Mouse (Mus musculus): ENCODE results near the gene Parm1. TPM values are rescaled to one million over a fixed set of nuclear protein-coding genes. Genes with fewer than 3 reads are reported as not detected.
A peak's percentile ranks its signal among the peaks of the same experiment; 100 is the strongest.

Gene Parm1
- total RNA-seq, 2 experiments from 2014 or later, result 36.3 to 41.1 TPM

DNA sequence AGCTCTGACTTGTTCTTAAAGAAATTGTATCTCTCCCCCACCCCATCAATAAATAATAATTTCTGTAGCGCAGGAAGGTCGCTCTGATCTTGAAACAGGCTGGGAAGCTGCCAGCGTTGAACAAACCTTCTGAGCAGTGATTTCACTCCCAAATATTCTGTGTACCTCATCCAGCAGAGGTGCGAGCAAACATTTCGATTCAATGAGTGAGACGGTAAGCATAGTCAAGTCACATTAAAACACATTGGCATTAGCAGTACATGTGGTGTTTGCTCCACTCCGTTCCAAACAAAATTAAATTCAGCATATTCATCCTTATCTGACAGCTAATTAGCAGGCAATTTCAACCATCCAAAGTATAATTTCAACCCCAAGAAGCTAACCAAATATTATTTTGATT is 109.4 kb downstream of the Parm1 start:
- intact Hi-C loops (cut with DNase I), result no loop called here
- DNase-seq (ENCODE audit: low spot score in 2 of 2), result no peak

DNA sequence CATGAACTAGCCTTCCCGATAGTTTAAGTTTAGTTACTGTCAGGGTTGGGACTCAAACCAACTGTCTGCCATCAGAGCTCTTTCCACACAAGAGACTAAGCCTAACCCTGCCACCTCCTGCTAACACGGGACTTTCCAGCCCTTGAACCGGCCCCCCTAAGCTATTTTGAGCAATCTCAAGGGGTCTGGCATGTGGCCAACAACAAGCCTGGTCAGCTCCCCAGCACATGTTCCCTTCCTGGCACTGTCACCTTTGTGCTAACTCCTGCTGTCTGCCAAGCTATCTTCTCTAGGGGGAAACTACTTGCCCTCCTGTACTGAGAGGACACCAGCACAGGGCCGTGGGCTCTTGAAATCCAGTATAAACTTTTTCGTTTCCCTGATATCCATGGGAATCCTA is 112.1 kb downstream of the Parm1 start:
- DNase-seq (ENCODE audit: low spot score in 2 of 2), result no peak
- intact Hi-C loops (cut with DNase I), result no loop called here

DNA sequence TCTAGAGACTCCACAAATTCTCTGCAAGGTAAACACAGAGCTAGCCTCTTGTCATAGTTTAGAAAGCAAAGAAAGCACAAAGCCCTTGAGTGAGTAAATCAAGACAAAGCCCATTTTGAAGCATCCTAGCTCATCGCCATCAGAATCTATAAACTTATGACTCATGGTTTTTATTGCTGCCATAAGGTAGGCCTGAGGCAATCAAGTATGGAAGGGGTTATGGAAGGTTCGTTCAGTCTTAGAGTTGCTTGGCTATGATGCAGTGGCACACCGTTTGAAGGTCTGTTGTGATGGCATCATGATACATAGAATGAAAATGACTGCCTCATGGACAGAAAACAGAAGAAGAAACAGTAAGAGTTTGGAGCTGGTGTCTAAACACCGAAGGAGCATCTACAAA is 133.9 kb downstream of the Parm1 start:
- intact Hi-C loops (cut with DNase I), result no loop called here

DNA sequence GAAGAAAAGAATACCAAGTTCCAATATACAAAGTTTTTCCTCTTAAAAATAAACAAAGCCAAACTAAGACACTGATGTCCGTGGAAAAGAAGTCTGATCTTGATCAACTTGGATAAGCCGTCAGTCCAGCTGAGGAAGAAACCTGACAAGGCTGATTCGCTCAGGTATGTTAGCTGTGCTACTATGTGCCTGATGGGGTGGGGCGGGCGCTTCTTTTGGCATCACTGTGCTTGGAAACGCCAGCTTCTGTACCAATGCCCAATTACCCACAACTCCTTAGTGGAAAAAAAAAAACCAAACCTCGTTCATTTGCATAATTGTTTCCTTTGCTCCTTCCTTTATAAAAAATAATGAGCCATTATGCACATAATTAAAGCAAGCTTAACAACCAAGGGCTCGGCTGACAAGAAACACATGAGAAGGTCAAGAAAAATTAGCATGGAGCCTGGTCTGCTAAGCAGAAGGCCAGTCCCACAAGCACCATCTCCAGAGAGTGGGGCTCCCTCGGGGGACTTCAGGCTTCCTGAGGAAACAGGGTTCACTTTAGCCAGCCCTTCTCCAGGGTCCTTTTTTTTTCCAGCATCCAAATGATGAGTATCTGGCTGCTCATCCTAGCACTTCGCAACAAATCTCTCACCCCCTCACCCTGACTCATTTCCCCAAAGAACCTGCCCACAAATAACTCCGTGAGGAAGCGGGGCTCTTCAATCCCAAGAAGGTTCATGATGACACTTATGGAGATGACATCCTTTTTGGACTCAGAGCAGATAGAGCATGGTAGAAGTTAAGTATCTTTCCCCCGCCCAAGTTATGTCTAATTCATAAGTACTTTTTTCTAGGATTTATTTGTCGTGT is 135.9 kb downstream of the Parm1 start:
- intact Hi-C loops (cut with DNase I), result no loop called here
- peak in 1 of 2 experiments; percentile 76 for DNase-seq (ENCODE audit: low spot score in 2 of 2)

More for the DNA sequence above, 133.9 kb downstream of the Parm1 start:
- no peak for DNase-seq (ENCODE audit: low spot score in 2 of 2)

DNA sequence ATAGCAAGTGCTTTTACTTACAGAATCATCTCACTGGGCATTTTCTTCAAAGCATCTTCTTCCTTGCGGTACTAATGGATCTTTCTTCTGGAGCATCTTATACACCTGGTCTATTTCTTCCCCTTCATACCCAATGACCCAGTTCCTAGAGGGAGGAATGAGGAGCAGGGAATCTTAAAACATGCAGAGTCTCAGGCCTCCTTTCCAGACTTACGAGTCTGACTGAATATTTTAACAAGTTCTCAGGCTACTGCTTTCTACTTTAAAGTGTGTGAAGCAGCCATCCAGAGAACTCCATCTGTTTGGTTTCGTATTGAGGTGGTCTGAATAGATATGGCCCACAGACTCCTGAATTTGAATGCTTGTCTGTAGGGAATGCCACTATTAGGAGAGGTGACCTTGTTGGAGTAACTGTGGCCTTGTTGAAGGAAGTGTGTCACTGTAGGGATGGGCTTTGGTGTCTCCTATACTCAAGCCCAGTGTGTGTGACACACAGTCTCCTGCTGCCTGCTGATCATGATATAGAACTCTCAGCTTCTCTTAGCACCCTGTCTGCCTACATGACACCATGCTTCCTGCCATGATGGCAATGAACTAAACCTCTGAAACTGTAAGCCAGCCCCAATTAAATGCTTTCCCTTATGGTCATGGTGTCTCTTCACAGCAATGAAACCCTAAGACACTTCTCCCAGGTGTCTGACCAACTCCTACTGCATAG is 137.1 kb downstream of the Parm1 start:
- intact Hi-C loops (cut with DNase I), result no loop called here

DNA sequence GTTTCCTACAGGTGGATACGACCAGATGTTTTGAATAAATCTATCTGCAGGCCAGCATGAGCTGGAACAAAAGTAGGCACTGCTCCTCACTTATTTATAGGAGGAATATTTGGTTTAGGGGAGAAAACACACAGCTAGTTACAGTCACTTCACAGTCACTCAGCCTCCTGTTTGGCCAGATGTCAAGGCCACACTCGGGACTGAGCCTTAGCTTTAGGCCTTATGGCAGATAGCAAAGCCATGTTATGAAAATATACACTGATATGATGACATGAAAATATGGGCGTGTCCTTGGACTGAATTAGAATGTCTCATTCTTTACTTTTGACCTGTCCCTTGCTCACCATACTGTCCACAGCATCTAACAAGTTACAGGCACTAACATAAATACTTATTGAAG is 137.8 kb downstream of the Parm1 start:
- no peak for DNase-seq (ENCODE audit: low spot score in 2 of 2)
- intact Hi-C loops (cut with DNase I), result no loop called here

More for the DNA sequence above, 137.1 kb downstream of the Parm1 start:
- DNase-seq (ENCODE audit: low spot score in 2 of 2), result peak in 1 of 2 experiments; percentile 64

DNA sequence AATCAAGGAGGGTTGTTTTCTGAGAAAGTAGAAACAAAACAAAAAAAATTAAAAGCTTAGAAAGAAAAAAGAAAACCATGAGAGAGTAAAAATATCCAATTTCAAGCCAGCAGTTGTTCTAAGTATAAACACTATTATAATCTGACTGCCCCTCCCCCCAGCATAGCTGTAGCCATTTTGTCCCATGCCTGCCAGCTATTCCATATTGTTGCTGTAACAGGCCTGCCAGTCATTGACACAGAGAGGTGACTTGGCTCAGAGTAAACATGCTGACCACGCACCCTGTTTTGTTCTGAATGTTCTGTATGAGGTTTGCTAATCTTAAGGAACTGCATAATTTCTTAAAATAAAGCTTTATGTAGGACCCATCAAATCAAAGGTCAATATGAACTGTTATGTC is 145.3 kb downstream of the Parm1 start:
- intact Hi-C loops (cut with DNase I), result no loop called here
- no peak for DNase-seq (ENCODE audit: low spot score in 2 of 2)

DNA sequence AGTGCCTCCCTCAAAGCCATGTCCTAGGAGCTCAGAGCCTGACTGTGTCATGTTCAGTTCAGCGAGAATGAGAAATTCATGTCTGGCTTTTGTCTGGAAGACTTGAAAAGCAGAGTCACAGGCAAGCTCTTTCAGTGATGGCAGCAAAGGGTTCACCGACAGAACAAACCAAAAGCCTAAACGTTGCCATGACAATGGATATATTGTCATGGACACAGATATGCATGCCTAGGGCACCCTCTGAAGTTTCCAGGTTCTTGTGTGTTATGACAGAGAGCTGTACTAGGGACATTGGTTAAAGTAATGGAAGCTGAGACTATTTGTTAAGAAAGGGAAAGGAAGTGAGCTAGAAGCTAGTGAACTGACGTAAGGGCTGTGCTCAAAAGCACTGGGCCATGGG is 149.7 kb downstream of the Parm1 start:
- no peak for DNase-seq (ENCODE audit: low spot score in 2 of 2)
- intact Hi-C loops (cut with DNase I), result no loop called here

DNA sequence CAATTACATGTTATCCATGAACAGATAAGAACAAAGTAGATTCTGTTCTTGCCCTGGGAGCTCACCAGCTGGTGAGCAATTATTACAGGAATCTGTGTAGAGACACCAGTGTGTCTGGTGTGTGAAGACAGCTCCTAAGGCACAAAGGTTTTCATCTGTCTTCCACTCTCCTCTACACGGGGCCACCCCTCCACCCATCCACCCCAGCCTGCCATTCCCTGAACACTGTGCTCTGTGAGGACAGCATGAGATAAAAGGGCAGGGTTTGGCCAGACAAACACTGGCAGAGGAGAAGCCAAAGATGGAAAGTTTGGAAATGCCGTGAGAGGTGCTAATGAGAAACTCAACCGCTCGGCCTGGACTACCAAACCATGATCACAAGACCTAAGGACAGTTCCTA is 151.8 kb downstream of the Parm1 start:
- no peak for DNase-seq (ENCODE audit: low spot score in 2 of 2)
- intact Hi-C loops (cut with DNase I), result no loop called here

Other genes with a start within 250 kb of the Parm1 start
- under 1 TPM; 0.43 to 0.48 TPM for gene Btc, start 114.6 kb upstream of the Parm1 start, total RNA-seq (2021)

All from left cerebral cortex, postnatal 25 days (tissue).